Mouse (Mus musculus) kidney, adult 11 months (tissue): Measurements from ENCODE around the gene Pi4kb.
"Not testable (repeated sequence)": the region's sequence is repeated elsewhere in the genome, so short reads cannot be mapped to it uniquely, and the experiment has no call there.

Source experiments
- DNase-seq: peaks from one replicate; pipeline ENCODE4 v3.0.0; 2022

The Pi4kb gene

GRCm38 (mm10) chr3:94974528-94975422 lies at the start of gene Pi4kb:
Gene Pi4kb, plus strand, starts transcription at chr3:94974731.
- peak; percentile 86 for DNase-seq

GRCm38 (mm10) chr3:94926301-94926736 lies 48.2 kb upstream of the Pi4kb start:
- not testable (repeated sequence) for DNase-seq

GRCm38 (mm10) chr3:94928979-94929378 lies 45.6 kb upstream of the Pi4kb start:
- DNase-seq: not testable (repeated sequence)

DNA sequence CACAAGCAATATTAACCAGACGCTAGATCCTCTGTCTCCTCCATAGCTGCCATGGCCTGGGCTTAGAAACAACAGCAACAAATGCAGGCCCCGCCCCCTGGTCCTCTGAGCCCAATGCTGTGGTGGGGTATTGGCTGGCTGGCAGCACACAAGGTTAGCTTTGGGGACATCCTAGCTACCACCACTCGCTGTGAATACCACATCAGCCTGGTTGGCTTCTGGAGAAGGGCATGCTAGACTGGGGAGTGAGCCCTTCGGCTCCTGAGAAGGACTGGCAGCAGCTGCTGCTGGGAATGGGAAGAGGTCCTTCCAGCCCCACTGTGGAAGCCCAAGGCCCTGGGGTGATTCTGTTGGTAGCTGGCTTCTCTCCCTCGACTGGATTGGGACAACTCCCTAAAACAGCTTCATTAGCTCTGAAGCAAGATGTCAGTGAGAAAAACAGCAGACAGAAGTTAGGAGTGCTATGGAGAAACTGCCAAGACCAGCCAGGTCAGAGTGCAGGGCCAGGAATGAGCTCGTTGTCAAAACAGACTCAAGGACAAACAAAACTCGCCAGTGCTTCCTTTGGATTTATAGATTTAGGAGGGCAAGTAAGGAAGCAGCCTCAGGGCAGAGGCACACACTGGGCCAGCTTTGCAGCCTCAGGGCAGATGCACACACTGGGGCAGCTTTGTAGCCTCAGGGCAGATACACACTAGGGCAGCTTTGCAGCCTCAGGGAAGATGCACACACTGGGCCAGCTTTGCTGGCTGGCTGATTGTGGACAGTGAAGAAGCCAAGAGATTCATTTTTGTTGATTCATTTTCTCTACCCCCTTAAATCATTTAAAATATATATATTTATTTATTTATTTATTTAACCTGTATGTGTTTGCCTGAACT lies 43.9 kb upstream of the Pi4kb start:
- DNase-seq: peak; percentile 69

GRCm38 (mm10) chr3:94931427-94932082 lies 43.0 kb upstream of the Pi4kb start:
- not testable (repeated sequence) for DNase-seq

- not testable (repeated sequence) for DNase-seq
Measured at GRCm38 (mm10) chr3:94932279-94932678, 42.3 kb upstream of the Pi4kb start.

DNA sequence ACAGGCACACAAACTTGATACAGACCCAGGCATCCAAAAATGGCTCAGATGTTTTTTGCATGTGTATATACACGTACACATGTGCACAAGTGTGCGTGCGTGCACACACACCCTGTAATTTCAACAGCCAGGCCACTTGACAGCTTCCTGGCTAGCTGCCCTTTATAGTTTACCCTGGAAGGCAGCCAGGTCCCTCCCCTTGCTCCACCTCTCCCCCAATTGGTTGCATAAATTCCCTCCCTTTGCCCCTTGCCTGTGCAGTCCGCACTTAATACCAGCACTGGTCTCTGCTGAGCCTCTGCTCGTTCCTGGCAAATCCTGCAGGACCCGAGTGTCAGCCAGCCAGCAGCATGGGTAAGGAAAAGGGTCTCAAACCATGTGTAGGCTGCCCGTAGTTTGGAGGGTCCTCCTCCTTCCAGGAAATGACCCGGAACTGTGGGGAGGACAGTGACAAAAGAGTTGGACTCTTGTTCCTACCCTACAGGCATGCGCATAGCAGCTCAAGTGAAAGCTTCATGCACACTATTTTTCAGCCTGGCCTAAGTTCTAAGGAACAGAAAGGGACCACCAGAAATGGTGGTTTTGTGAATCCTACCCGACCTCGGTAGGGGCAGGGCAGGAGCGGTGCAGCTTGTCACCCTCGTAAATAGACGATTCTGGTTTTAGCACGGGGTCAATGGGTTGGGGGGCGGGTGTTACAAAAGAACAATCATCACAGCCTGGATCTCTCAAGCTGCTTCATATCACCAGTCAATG lies 41.5 kb upstream of the Pi4kb start, which contains the start of gene Selenbp1:
Selenbp1 (plus strand) TSS at position 248 of the 756 bp plus-strand sequence.
- DNase-seq: peak; percentile 95

DNA sequence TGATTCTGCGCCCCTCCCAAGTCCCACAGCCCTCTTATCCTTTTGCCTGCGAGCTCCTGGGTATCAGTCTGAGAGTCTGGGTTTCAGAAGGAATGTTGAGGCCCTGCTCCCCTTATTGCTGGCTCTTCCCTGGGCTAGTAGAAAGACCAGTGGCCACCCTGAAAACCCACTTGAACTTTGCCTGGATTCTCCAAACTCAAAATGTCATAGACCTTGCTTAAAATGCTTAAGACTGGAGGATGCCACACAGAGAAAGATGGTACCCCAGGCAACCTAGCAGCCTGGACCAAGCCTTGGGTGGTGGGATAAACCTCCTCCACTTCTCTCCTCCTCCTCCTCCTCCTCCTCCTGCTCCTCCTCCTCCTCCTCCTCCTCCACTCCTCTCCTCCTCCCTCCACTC lies 40.9 kb upstream of the Pi4kb start:
- DNase-seq: not testable (repeated sequence)

GRCm38 (mm10) chr3:94934564-94934963 lies 40.0 kb upstream of the Pi4kb start:
- DNase-seq: not testable (repeated sequence)

GRCm38 (mm10) chr3:94935332-94935731 lies 39.2 kb upstream of the Pi4kb start:
- DNase-seq: peak; percentile 79

DNA sequence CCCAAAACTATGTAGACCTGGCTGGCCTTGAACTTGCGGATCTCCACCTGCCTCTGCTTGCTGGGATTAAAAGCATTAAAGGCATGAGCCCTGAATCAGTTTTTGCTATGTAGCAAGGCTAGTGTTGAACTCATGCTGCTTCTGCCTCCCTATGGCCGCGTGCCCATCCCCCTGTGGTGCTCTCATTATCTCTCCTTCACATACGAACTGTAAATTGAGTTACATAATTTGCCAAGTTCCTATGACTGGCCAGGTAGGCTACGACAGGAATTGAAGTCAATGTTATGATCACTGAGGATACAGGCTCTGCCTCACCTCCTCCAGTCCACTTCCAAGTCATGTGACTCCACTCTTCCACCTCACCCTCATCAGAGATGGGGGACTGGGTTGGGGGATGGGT lies 38.4 kb upstream of the Pi4kb start:
- not testable (repeated sequence) for DNase-seq

GRCm38 (mm10) chr3:94937194-94937593 lies 37.3 kb upstream of the Pi4kb start:
- DNase-seq: not testable (repeated sequence)

DNA sequence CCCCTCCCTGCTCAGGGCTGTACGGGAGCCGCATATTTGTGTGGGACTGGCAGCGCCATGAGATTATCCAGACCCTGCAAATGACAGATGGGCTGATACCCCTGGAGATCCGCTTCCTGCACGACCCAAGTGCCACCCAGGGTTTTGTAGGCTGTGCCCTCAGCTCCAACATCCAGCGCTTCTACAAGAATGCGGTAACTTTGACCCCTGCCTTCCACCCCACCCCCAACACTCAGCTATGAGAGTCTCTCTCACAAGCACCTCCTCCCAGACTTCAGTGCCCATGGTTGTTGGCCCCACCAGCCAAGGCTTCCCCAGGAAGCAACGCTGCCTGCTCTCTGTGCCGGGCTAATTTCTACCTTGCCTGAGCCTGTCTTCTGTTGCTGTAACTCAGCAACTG lies 34.5 kb upstream of the Pi4kb start:
- peak; percentile 67 for DNase-seq

DNA sequence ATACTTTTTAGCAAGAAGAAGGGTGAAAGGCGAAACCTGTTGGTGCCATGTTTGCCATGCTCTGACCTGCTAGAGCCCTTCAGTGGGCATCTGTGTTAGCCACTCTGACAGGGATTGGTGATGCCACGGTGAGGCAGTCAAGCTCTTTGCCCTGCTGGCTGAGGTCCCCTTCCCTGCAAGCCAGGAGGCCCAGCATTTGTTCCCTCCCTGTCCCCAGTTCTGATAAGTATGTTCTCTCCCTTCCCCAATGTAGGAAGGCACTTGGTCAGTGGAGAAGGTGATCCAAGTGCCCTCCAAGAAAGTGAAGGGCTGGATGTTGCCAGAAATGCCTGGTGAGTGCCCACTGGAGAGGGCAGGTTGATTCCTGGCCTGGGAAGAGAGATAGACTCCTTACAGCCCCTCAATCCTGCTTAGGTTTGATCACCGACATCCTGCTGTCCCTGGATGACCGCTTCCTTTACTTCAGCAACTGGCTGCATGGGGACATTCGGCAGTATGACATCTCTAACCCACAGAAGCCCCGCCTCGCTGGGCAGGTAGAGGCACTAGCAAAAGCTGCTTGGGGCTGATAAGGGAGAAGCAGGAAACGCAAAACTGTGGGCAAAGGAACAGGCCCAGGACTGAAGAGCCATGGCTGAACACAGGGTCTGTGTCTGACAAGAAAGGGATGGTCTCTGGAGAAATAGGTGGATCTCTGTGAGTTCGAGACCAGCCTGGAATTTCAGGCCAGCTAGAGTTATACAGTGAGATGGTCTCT lies 32.1 kb upstream of the Pi4kb start:
- DNase-seq: not testable (repeated sequence)

DNA sequence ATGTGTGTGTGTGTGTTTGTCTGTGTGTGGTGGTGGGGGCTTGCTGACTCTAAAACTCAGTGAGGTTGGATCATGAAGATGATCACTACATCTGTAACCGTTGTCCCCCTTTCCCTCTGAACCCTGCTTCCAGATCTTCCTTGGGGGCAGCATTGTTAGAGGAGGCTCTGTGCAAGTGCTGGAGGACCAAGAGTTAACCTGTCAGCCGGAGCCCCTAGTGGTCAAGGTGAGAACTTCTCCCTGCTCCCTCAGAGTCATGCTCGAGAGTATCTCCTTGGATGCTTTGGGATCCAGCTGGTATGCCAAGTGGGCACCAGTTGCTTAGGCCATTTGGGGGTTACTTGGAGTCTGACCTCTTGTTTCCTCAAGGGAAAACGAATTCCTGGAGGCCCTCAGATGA lies 30.8 kb upstream of the Pi4kb start:
- DNase-seq: not testable (repeated sequence)

GRCm38 (mm10) chr3:94948066-94948614 lies 26.4 kb upstream of the Pi4kb start:
- DNase-seq: no peak

GRCm38 (mm10) chr3:94949645-94950044 lies 24.9 kb upstream of the Pi4kb start:
- peak; percentile 75 for DNase-seq

GRCm38 (mm10) chr3:94952806-94953205 lies 21.7 kb upstream of the Pi4kb start:
- peak; percentile 62 for DNase-seq

- DNase-seq: no peak
Measured at GRCm38 (mm10) chr3:94953384-94953763, 21.2 kb upstream of the Pi4kb start.

GRCm38 (mm10) chr3:94953764-94954616 lies 20.5 kb upstream of the Pi4kb start, which contains the start of gene Rfx5:
Gene Rfx5, plus strand, starts transcription at chr3:94954075.
- peak; percentile 97 for DNase-seq
